In the genomic region with DNA sequence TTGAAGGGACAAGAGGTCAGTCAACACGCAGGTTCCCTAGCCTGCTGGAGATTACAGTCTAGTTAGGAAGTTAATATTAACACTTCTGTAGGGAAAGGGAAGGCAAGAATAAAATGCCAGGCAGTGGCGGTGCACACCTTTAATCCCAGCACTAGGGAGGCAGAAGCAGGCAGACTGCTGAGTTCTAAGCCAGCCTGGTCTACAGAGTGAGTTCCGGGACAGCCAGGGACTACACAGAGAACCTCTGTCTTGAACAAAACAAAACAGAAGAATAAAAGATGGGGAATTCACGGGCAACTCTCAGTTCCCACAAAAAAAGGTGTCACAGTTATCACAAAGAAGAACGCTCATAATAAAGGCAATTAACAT, we compare ENCODE assay signal across 8 mouse cellular contexts. TPM values are rescaled to one million over a fixed set of nuclear protein-coding genes. Genes with fewer than 3 reads are reported as not detected.
DNase-seq lines count a peak whose midpoint lies in the region; ATAC-seq and TF ChIP-seq lines count a peak whose summit lies in the region.

No protein-coding gene starts in this region.

- no peak for TF ChIP-seq CTCF in E14TG2a.4 (conservative IDR thresholded peaks at IDR 0.05; ENCODE audit: low read length)

- peaks cover 20% of the 10 kb centered on the region; the same call in 1 of the 2 replicates for H3K79me2 ChIP-seq in macrophage (ENCODE audit: inconsistent target)

- peak overlapping the region; percentile 81 for H3K4me2 ChIP-seq in heart, embryonic 14.5 days (ENCODE audit: low read length)
- H3K4me2 ChIP-seq in forebrain, embryonic 16.5 days (ENCODE audit: low read length), result peak overlapping the region; percentile 82

- peaks cover 8% of the 10 kb centered on the region for H3K36me3 ChIP-seq in heart, embryonic 14.5 days (ENCODE audit: control insufficient read depth, insufficient read depth, low read length)
- H3K36me3 ChIP-seq in E14TG2a.4 (ENCODE audit: insufficient read depth, low read length), result peaks cover 8% of the 10 kb centered on the region
- no peaks in the 10 kb centered on the region for H3K36me3 ChIP-seq in forebrain, embryonic 16.5 days (ENCODE audit: control insufficient read depth, insufficient read depth)
- no peaks in the 10 kb centered on the region; the same call in 1 of the 2 replicates for H3K36me3 ChIP-seq in macrophage (ENCODE audit: inconsistent target)

- ATAC-seq in heart, embryonic 14.5 days (ENCODE audit: insufficient number of reproducible peaks, insufficient read depth, low FRiP score, low read depth), result no peak
- peak; percentile 64 for ATAC-seq in forebrain, embryonic 16.5 days

- DNase-seq in heart, postnatal 14 days, result no peak
- DNase-seq in urinary bladder, postnatal 14 days (ENCODE audit: low spot score), result no peak
- no peak for DNase-seq in cerebellum, adult 11-12 months
- no peak for DNase-seq in ovary, adult 18-20 months (ENCODE audit: low spot score)

- intact Hi-C loops in heart, postnatal 14 days (cut with DNase I), result no loop called here

- no peaks in the 10 kb centered on the region for H3K27me3 ChIP-seq in heart, embryonic 14.5 days (ENCODE audit: control insufficient read depth, insufficient read depth, low read length)
- no peaks in the 10 kb centered on the region for H3K27me3 ChIP-seq in E14TG2a.4 (ENCODE audit: insufficient read depth, low read length)
- no peaks in the 10 kb centered on the region for H3K27me3 ChIP-seq in forebrain, embryonic 16.5 days (replicated peaks; ENCODE audit: control insufficient read depth, insufficient read depth, low read length)

- peaks cover 7 to 9% of the 10 kb centered on the region in 2 experiments for H3K4me1 ChIP-seq in heart, embryonic 14.5 days (ENCODE audit: control insufficient read depth in 2 of 2, insufficient read depth in 2 of 2, low read length in 2 of 2)
- peaks cover 7% of the 10 kb centered on the region for H3K4me1 ChIP-seq in E14TG2a.4 (replicated peaks; ENCODE audit: low read depth, low read length)
- peaks cover 9% of the 10 kb centered on the region for H3K4me1 ChIP-seq in forebrain, embryonic 16.5 days (replicated peaks; ENCODE audit: control insufficient read depth, insufficient read depth, low read length)

- H3K27ac ChIP-seq in heart, embryonic 14.5 days (replicated peaks in 1 of 2; ENCODE audit: control insufficient read depth in 1 of 2, insufficient read depth in 1 of 2, low read depth in 2 of 2, low read length in 2 of 2), result peak overlapping the region; percentile 55 to 90
- peak overlapping the region; percentile 65 for H3K27ac ChIP-seq in forebrain, embryonic 16.5 days (ENCODE audit: low read length)
- H3K27ac ChIP-seq in macrophage, result peak overlapping the region; percentile 25

- peak overlapping the region; percentile 67 to 79 for H3K4me3 ChIP-seq in heart, embryonic 14.5 days (ENCODE audit: control insufficient read depth in 1 of 2, insufficient read depth in 1 of 2, low read depth in 1 of 2, low read length in 2 of 2)
- H3K4me3 ChIP-seq in E14TG2a.4 (replicated peaks; ENCODE audit: low read length), result peak overlapping the region; percentile 91
- peak overlapping the region; percentile 96 for H3K4me3 ChIP-seq in forebrain, embryonic 16.5 days (replicated peaks; ENCODE audit: low read length)
- H3K4me3 ChIP-seq in macrophage (ENCODE audit: inconsistent target), result peak overlapping the region; percentile 27

- H3K9me3 ChIP-seq in heart, embryonic 14.5 days (ENCODE audit: control insufficient read depth, low read length), result 0 out of 2 replicates have a peak, but pooled peaks cover 3% of the 10 kb centered on the region
- H3K9me3 ChIP-seq in E14TG2a.4 (ENCODE audit: low read length), result peaks cover 16% of the 10 kb centered on the region
- no peaks in the 10 kb centered on the region for H3K9me3 ChIP-seq in forebrain, embryonic 16.5 days (ENCODE audit: control insufficient read depth, low read length)

- H3K9ac ChIP-seq in heart, embryonic 14.5 days (ENCODE audit: low read length), result peak overlapping the region; percentile 89
- H3K9ac ChIP-seq in forebrain, embryonic 16.5 days (replicated peaks; ENCODE audit: low read depth, low read length), result peak overlapping the region; percentile 80

- WGBS in heart, embryonic 14.5 days, result 46% methylated on average over 5 of the region's 5 CpGs
- 12% methylated on average over 5 of the region's 5 CpGs for WGBS in forebrain, embryonic 16.5 days
- WGBS in macrophage (ENCODE audit: missing documents), result 41% methylated on average over 5 of the region's 5 CpGs

RNA-seq across cellular contexts. Expression of gene Nedd1, which starts 0.4 kb away (rescaled TPM):
- 43.0 and 45.6 TPM in 2 replicates for polyA plus RNA-seq in heart, embryonic 14.5 days (2014; fragmentation: Nextera tagmentation; extraction: Ambion mirVana)
- 10 to 100 TPM; 17.6 to 18.5 TPM for total RNA-seq in heart, postnatal 14 days (2021)
- polyA plus RNA-seq in forebrain, embryonic 16.5 days (2015; fragmentation: Nextera tagmentation; extraction: Ambion mirVana), result 19.0 and 22.9 TPM in 2 replicates
- 10 to 100 TPM in 23 of 26 experiments, 1 to 10 TPM in 3; 5.8 to 40.5 (median 22.8) TPM for total RNA-seq in macrophage (2018; cell fraction: chromatin; rRNA removed)
- 10 to 100 TPM in 7 of 26 experiments, 1 to 10 TPM in 19; 7.0 to 12.7 (median 8.9) TPM for total RNA-seq in macrophage (2018; cell fraction: cytosol; rRNA removed)
- total RNA-seq in macrophage (2018; cell fraction: nucleus; rRNA removed), result 10 to 100 TPM in 19 of 26 experiments, 1 to 10 TPM in 7; 7.0 to 35.3 (median 13.1) TPM
- 7.6 to 15.0 TPM (median 9.7 TPM) in 3 replicates for polyA plus RNA-seq in macrophage (2018)

Comparison
In these comparisons a context has a peak if more than half of its experiments do, and no peak if none do; other contexts are left out.
1. H3K4me3 ChIP-seq: peak in every context shown above with its lines; median percentile 96 in forebrain, embryonic 16.5 days; 91 in E14TG2a.4; 73 in heart, embryonic 14.5 days; 27 in macrophage.